Mouse (Mus musculus): Measurements from ENCODE around the gene Sprr2k.
"Not testable (repeated sequence)": the region's sequence is repeated elsewhere in the genome, so short reads cannot be mapped to it uniquely, and the experiment has no call there.

Gene Sprr2k

DNA sequence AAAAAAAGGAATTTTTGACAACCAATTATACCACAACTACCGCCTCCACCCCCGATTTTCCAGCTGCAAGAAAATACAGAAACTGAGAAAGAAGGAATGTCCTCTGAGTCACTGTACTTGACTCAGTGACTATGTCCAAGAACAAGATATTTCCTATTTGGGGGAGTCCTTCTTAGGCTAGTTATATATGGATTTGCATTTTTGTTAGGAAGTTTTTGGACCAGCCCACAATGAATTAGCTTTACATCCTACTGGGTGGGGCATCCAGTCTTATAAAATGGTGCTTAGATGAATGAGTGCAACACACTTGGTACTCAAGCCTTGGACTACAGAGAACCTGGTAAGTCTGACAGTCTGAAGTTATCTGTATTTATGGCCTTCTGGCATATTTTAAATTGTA is at the start of gene Sprr2k:
Gene Sprr2k (plus strand): TSS at position 301 of the 400 bp plus-strand sequence.
- DNase-seq (ENCODE audit: low read depth, low spot score) = no peak

DNA sequence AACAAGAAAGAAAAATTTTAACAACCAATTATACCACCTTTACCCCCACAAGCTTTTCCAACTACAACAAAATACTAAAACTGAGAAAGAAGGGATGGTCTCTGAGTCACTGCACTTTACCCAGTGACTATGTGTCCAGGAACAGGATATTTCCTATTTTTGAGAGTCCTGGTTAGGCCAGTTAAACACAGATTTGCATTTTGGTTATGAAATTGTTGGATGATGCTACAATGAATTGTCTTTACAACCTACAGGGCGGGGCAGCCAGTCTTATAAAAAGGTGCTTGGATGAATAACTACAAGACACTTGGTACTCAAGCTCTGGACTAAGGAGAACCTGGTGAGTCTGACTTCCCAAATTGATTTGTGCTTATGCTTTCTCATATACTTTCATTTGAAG is 47.0 kb upstream of the Sprr2k start, which contains the start of gene Sprr2h:
Gene Sprr2h (plus strand): TSS at position 301 of the 400 bp plus-strand sequence.
- DNase-seq (ENCODE audit: low read depth, low spot score) = no peak

DNA sequence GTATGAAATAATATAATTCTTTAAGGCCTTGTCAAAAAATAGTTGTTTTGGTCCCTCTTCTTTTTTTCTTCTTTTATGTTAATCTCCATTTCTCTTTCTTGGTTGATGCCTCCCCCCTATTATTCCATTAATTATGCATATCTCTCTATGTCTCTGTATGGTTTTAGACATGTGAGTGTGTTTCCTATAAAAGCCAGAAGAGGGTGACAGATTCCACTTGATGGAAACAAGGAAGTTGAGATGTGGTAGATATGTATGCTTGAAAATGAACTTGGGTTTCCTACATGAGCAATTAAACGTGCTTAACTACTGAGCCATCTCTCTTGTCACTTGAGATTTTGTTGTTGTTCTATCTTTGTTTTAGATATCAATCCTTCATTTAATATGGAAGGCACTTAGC is 38.1 kb upstream of the Sprr2k start:
- DNase-seq (ENCODE audit: low read depth, low spot score) = no peak

DNA sequence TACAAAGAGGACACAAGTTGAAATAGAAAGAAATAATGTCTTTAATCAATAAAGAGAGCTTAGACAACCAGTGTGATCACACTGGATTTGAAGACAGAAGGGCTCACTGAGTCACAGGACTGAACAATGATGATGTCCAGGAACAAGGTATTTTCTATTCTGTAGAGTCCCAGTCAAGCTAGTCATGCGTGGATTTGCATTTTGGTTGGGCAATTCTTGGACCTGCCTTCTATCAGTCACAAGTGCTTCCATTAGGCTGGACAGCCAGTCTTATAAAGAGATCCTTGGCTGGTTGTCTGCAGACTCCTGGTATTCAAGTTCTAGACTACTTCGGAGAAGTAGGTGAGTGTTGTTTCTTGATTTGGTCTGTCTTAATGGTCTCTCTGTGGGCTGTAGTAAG is 24.7 kb upstream of the Sprr2k start, which contains the start of gene Sprr2i:
Gene Sprr2i (plus strand): TSS at position 301 of the 400 bp plus-strand sequence.
- no peak for DNase-seq (ENCODE audit: low read depth, low spot score)

DNA sequence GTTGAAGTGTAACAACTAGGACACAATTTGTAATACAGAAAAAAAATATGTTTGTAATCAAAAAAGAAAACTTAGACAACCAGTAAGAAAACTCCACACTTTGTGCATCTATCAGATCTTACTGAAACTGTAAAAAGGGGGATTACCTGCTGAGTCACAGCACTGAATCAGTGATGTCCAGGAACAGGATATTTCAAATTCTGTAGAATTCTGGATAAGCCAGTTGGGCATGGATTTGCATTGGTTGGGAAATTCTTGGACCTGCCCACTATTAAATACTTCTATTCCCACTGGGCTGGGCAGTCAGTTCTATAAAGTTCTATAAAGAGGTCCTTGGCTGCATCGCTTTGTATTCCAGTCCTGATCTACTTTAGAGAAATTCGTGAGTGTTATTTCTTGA is 14.6 kb upstream of the Sprr2k start, which contains the start of gene Sprr2j-ps:
Gene Sprr2j-ps (plus strand): TSS at position 301 of the 400 bp plus-strand sequence.
- no peak for DNase-seq (ENCODE audit: low read depth, low spot score)

DNA sequence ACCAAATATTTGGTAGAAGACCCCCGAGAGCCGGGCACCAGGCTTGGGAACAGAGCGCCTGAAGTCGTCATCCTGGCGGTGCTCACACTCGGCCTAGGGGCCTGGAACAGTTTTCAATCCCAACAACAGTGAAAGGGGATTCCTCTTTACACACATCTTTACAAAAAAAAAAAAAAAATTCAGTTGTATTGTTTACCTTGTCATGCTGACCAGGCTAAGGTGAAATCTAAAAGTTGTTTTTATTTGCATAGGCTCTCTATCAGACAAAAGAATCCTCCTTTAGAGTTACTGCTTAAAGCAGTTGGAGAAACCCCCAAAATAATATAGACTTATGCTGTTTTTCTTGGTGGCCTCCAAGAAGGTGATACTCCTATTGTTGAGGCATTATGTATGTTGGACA is 3.1 kb upstream of the Sprr2k start, which contains the start of gene Gm9774:
Gene Gm9774 (minus strand): TSS at position 101 of the 400 bp plus-strand sequence.
- DNase-seq (ENCODE audit: low read depth, low spot score) = no peak

DNA sequence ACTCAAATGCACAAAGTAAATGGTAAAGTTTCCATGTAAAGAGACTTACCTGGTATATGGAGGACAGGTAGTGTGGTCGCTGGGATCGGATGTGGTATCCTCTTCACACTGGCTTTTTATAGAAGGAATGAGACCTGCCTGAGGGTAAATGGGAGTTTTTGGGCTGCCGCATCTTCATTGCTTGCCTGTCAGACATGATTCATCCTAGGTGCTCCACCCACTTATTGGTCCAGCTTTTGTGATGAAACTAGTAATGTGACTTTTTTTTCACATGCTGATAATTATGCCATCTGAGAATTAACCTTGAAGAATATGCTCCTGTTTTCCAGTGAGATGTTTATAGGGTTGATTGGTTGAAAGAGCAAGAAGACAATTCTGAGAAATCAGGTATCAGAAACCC is 6.3 kb downstream of the Sprr2k start, which contains the start of gene Sprr1b:
Gene Sprr1b (minus strand): TSS at position 101 of the 400 bp plus-strand sequence.
- DNase-seq (ENCODE audit: low read depth, low spot score) = no peak

DNA sequence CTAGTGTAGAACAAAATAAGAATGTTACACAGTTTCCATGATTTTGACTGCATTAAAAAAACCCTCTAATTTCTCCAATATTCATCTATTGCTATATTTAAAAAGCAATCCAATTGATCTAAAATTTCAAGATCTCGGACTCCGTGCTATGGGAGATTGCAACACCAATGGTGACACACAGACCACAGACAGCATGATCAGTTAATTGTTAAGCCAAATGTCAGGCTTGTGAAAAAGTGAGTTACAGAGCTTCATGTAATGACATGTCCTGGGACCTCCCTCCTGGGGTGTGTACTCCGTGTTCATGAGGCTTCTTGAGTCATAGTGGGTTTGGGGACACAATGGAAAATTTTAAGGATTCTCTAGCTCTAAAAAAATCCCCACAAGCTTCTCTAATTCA is 7.8 kb downstream of the Sprr2k start:
- DNase-seq (ENCODE audit: low read depth, low spot score) = no peak

DNA sequence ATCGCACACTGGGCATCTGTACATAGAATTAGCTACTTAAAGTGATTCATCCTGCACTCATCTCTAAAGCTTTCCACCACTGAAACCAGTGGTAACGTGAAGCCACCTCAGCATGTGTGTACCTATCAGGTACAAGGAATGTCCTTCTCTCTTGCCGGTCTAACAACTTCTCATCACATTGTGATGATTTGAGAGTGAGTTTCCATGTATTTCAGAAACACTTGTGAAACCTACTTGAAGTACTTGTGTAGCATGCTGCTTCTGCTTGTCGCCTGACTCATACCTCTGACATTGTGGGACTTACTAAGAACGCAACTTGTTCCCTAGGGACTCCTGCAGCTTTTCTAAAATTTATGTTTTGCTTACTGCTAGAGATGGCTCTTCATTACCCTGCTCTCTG is 22.8 kb downstream of the Sprr2k start:
- DNase-seq (ENCODE audit: low read depth, low spot score) = no peak

DNA sequence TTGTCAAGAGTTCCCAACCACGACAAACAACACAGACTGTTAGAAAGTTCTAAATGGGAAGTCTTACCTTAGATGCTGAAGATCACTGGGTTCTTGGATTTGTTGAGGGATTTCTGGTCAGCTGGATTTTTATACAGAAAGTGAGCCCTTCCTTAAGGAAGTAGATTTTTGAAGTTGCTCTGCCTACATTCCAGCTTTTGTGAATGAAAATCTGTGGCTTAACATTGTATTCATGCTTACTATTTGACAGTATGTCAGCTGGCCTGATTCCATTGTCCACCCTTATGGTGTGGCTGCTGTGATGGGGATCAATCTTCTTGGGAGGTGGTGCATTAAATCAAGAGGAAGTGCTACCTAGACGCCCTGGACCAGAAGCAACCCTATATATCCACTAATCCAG is 26.2 kb downstream of the Sprr2k start, which contains the start of gene Sprr3:
Gene Sprr3 (minus strand): TSS at position 101 of the 400 bp plus-strand sequence.
- DNase-seq (ENCODE audit: low read depth, low spot score) = no peak

DNA sequence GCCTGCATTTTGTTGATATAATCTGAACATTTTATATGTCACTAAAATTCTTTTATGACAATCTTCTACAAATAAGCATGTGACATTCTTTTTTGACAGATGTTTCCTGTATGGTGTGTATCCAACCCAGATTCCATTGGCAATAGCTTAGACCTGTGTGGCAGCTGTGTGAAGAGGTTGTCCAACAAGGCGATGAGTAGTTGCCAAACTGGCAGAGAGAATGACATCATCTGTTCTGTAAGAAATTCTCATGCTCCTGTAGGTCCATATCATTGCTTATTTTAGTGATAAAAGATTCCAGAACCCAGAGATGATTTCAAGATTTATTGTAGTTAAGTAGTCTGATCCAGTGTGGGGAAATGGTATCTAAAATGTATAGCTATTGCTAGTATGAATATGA is 34.2 kb downstream of the Sprr2k start:
- no peak for DNase-seq (ENCODE audit: low read depth, low spot score)

DNA sequence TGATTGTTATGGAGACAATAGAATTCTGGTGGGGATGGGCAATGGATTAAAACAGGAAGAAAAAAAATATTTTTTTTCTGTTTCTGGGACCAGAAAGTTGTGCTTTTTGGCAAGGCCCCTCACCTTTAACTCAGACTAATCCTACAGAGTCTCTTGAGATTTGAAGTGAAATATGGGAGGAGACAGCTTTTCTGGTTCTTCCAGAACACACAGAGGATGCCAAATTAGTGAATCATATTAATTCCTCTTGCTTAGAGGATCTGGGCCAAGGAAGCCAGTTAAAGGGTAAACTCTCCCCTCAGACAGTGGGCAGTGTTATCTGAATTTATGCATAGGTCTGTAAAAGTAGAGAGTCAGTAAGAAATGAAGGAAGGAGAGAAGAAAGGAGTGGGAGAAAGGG is 35.0 kb downstream of the Sprr2k start:
- DNase-seq (ENCODE audit: low read depth, low spot score) = no peak

DNA sequence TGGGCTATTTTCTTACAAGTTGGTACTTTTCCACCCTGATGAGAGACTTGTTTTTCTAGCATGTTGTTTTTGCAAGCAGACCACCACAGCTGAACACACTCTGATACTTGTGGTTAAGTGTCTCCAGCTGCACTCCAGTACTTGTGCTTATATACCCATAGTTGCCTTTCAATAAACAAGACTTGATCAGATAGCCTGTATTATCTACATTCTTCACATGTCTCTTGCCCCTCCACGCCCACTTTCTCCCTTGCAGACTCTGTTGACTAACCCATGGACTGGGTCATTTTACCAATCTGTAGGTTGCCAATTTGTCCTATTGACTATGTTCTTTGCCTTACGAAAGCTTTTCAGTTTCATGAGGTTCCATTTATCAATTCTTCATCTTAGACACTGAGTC is 37.7 kb downstream of the Sprr2k start:
- DNase-seq (ENCODE audit: low read depth, low spot score) = no peak

DNA sequence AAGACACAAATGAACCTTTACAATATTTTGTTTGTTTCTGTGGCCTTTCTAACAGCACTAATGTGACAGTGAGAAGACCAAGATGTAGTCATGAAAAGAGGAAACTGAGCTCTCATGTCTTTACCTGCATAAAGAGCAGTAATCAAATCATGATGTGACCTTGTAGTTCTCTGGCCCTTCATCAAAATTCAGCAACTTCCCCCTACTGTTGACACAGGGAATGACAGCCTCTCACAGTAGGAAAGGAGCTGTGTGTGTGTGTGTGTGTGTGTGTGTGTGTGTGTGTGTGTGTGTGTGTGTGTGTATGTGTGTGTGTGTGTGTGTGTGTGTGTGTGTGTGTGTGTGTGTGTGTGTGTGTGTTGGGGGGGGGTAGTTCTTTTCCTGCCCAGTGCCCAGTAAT is 48.9 kb downstream of the Sprr2k start:
- DNase-seq (ENCODE audit: low read depth, low spot score) = not testable (repeated sequence)
